Mouse (Mus musculus): Measurements from ENCODE around the gene Nepn. TPM values are rescaled to one million over a fixed set of nuclear protein-coding genes. Genes with fewer than 3 reads are reported as not detected.
A peak's percentile ranks its signal among the peaks of the same experiment; 100 is the strongest.
"Not testable (repeated sequence)": the region's sequence is repeated elsewhere in the genome, so short reads cannot be mapped to it uniquely, and the experiment has no call there.

Gene Nepn
- 0.63 and 1.6 TPM in 2 replicates for polyA plus RNA-seq (2015; fragmentation: Nextera tagmentation; extraction: Ambion mirVana)

DNA sequence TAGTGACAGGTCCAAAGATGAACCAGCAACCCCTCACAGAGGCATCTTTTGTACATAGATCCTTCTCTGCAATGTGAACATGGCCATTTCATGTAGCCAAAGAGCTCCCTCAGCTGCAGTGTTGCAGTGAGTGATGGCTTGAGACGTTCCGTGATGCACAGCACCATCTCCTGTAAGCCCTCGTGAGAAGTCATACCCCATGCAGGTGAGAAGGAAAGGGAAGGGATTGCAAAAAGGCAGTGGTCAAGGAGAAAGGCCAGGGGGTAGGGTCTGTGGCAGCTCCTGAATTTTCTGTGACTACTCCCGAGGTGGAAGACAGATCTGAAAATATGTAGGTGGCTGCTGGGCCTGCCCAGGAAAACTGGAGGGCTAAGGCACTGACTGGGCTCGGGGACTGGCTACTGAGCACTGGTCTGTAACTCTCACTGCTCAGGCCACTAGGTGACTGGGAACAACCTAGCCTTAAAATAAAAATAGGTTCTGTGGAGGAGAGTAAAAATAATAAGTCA, at the start of gene Nepn:
Gene Nepn (plus strand): TSS at position 51 of the 509 bp plus-strand sequence.
- WGBS: 72% methylated on average over 5 of the region's 5 CpGs
- no peaks in the 10 kb centered on the region for H3K9me3 ChIP-seq
- no peak for ATAC-seq
- H3K9ac ChIP-seq: no peak within 1 kb of the TSS
- no peak within 1 kb of the TSS for H3K4me3 ChIP-seq (replicated peaks)
- no peak within 1 kb of the TSS for H3K27ac ChIP-seq
- H3K4me2 ChIP-seq (replicated peaks): no peak within 1 kb of the TSS
- no peaks in the 10 kb centered on the region for H3K36me3 ChIP-seq
- H3K27me3 ChIP-seq (replicated peaks): no peaks in the 10 kb centered on the region
- H3K4me1 ChIP-seq (replicated peaks): no peaks in the 10 kb centered on the region

DNA sequence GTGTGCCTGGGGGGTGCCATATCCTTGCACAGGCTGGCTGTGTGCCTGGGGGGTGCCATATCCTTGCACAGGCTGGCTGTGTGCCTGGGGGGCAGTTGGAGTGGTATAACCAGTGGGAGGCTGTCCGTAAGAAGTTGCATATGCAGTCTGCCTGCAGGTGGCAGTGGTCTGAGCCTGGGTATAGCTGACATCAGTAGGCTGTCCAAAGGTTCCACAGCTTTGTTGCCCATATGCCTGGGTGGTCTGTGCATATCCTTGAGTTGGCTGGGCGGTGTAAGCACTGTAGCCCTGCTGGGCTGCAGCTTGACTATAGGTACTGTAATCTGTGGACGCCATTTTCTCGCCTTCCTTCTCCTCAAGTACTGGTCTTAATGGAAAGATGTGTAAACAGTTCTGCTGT, 45.4 kb upstream of the Nepn start:
- not testable (repeated sequence) for ATAC-seq; H3K27ac ChIP-seq; H3K27me3 ChIP-seq (replicated peaks); H3K4me2 ChIP-seq (replicated peaks); H3K9me3 ChIP-seq; H3K9ac ChIP-seq; H3K4me1 ChIP-seq (replicated peaks); H3K4me3 ChIP-seq (replicated peaks)
- WGBS: 88% methylated on average over 4 of the region's 4 CpGs
- peaks cover 15% of the 10 kb centered on the region for H3K36me3 ChIP-seq

DNA sequence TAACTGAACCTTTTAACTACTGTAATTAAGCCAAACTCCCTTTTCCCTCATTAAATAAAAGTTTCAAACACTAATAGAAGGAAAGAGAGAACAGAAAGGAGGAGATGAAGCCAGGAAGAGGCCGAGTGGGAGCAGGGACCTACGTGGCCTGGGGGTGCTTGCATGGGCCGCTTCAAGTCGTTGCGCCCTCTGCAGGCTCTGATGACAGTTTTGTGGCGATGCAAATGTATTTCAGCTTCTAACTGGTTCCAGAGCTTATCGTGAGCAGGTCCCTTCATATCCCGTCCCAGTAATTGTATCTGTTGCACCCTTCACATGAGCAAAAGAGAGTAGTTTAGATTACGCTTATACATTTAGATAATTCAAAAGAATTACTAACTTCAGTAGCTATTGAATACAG, 35.6 kb upstream of the Nepn start:
- H3K36me3 ChIP-seq: peaks cover 11% of the 10 kb centered on the region
- no peak overlapping the region for H3K27ac ChIP-seq
- no peaks in the 10 kb centered on the region for H3K9me3 ChIP-seq
- no peaks in the 10 kb centered on the region for H3K27me3 ChIP-seq (replicated peaks)
- H3K9ac ChIP-seq: no peak overlapping the region
- no peak for ATAC-seq
- H3K4me3 ChIP-seq (replicated peaks): no peak overlapping the region
- no peaks in the 10 kb centered on the region for H3K4me1 ChIP-seq (replicated peaks)
- WGBS: 81% methylated on average over 9 of the region's 9 CpGs
- no peak overlapping the region for H3K4me2 ChIP-seq (replicated peaks)

DNA sequence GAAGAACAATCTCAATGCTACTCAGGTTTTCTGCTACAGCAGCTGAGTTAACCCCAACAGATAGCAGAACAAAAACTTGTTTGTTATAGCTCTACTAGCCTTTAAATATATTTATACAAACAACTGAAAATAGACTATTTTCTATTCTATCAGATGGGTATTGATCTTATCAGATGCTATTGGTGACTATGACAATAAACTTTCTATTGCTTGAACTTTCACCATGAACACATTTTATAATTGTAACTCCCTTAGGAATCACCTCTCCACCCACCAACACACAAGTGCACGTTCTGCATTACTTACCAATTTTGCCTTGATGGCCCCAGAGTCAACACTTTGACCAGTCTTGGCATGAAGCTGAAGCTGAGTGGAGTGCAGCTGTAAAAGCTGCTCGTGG, 30.3 kb upstream of the Nepn start, which contains the start of gene Gm26741:
Gene Gm26741 (plus strand): TSS at position 301 of the 400 bp plus-strand sequence.
- H3K4me1 ChIP-seq (replicated peaks): no peaks in the 10 kb centered on the region
- no peak within 1 kb of the TSS for H3K27ac ChIP-seq
- ATAC-seq: no peak
- H3K9ac ChIP-seq: no peak within 1 kb of the TSS
- 85% methylated on average over 2 of the region's 2 CpGs for WGBS
- H3K27me3 ChIP-seq (replicated peaks): no peaks in the 10 kb centered on the region
- H3K4me2 ChIP-seq (replicated peaks): no peak within 1 kb of the TSS
- no peak within 1 kb of the TSS for H3K4me3 ChIP-seq (replicated peaks)
- H3K9me3 ChIP-seq: no peaks in the 10 kb centered on the region
- H3K36me3 ChIP-seq: no peaks in the 10 kb centered on the region; the same call in 1 of the 2 replicates

DNA sequence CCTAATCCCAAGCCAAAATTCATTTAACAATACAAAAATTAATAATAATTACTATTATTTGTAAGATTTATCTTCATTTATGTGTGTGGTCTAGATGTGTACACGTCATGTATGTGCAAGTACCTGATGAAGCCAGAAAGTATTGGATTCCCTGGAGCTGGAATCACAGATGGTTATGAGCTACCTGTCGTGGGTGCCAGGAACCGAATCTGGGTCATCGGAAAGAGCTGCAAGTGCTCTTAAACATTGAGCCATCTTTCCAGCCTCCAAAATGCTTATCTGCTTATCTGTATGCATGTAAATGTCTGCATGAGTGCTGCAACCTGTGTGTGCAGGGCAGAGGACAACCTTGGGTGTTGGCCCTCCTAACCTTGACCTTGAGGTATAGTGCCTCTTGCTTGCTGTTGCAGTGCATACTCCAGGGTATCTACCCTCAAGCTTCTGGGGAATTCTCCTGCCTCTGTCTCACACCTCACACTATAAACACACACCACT, 28.5 kb upstream of the Nepn start:
- H3K9ac ChIP-seq: no peak overlapping the region
- no peaks in the 10 kb centered on the region for H3K4me1 ChIP-seq (replicated peaks)
- H3K4me2 ChIP-seq (replicated peaks): no peak overlapping the region
- no peak overlapping the region for H3K27ac ChIP-seq
- H3K27me3 ChIP-seq (replicated peaks): no peaks in the 10 kb centered on the region
- H3K9me3 ChIP-seq: no peaks in the 10 kb centered on the region
- no peaks in the 10 kb centered on the region for H3K36me3 ChIP-seq
- H3K4me3 ChIP-seq (replicated peaks): no peak overlapping the region
- WGBS: 95% methylated on average over 4 of the region's 4 CpGs
- ATAC-seq: no peak

DNA sequence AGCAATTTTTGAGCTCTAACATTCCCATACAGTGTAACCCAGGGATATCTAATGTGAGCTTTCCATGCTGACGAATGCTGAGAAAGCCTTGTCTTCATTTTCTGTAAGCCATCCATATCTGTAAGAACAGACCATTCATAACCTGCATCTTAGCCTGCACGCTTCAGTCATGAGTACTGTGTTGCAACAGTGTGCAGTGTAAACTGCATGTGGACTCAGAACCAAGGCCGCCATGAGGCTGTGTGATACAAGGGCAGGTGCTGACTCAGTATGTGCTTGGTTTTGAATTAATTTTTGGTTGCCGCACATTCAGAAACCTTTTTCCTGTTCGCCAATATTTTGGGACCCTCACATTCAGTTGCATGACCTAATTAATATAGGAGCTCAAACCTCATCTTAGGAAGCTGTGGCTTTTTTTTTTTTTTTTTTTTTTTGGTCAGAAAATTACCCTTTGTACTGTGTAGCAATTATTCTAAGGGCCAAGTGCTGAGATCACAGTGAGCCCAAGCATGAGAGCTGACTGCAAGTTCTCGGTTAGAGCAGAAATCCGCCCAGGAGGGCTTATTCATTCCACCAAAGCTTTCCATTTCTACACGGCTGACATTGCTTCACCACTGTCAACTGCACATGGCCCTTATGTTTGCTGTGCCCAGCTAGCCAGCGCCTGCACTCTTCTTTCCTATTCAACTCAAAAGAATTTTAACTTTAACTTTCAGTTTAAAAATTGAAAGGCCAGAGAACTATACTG, 27.7 kb upstream of the Nepn start:
- 88% methylated on average over 9 of the region's 9 CpGs for WGBS
- ATAC-seq: peak; percentile 71; the same call in 1 of the 2 replicates

DNA sequence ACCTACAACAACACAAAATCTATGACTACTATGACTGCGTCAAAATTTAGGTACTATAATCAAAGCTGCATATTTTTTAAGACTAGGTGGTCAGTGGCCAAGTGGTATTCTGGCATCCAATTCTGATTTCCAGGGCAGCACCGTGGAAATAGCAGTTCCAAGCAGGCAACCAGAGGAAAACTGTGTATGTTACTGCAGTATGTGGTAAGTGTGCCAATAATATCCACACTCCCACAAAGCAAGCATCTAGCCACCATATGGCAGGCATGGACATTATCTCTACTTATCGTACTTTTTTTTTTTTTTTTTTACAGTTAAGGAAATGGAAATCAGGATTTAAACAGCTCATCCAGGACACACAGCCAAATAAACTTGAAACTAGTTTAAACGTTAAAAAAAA, 20.4 kb upstream of the Nepn start:
- ATAC-seq: no peak
- Histone ChIP-seq H3K4me2 (replicated peaks) (no peak overlapping the region), H3K4me1 (replicated peaks) (no peaks in the 10 kb centered on the region), H3K9ac (no peak overlapping the region), H3K27me3 (replicated peaks) (no peaks in the 10 kb centered on the region), H3K9me3 (no peaks in the 10 kb centered on the region), H3K27ac (no peak overlapping the region), H3K4me3 (replicated peaks) (no peak overlapping the region), H3K36me3 (no peaks in the 10 kb centered on the region)
- WGBS: 78% methylated on average over 4 of the region's 4 CpGs

More for the DNA sequence above, 27.7 kb upstream of the Nepn start:
- Histone ChIP-seq H3K36me3 (no peaks in the 10 kb centered on the region), H3K9me3 (no peaks in the 10 kb centered on the region), H3K4me3 (replicated peaks) (no peak overlapping the region), H3K27me3 (replicated peaks) (no peaks in the 10 kb centered on the region), H3K4me2 (replicated peaks) (no peak overlapping the region), H3K27ac (no peak overlapping the region), H3K9ac (no peak overlapping the region), H3K4me1 (replicated peaks) (no peaks in the 10 kb centered on the region)

DNA sequence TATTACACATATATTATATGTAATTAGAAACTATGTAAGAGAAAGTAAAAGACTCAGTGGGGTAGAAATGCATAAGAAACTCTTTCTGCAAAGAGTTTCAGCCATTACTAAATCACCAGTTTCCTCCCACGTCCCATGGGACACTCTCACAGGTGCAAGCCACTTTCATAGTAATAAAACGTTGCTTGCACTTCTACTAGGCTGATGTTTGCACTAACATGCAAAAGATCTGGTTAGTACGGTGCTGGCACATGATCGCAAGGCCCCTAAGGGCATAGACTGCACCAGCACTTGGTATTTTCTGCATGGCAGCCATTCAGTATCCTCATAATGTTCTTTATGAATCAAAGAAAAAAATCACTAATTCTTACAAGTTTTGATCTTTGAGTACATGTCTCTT, 14.9 kb upstream of the Nepn start:
- Histone ChIP-seq H3K36me3 (no peaks in the 10 kb centered on the region), H3K9me3 (no peaks in the 10 kb centered on the region), H3K4me3 (replicated peaks) (no peak overlapping the region), H3K9ac (no peak overlapping the region), H3K27me3 (replicated peaks) (no peaks in the 10 kb centered on the region), H3K27ac (no peak overlapping the region), H3K4me1 (replicated peaks) (no peaks in the 10 kb centered on the region), H3K4me2 (replicated peaks) (no peak overlapping the region)
- peak; percentile 51; the same call in 1 of the 2 replicates for ATAC-seq
- WGBS: 66% methylated on average over 4 of the region's 4 CpGs

DNA sequence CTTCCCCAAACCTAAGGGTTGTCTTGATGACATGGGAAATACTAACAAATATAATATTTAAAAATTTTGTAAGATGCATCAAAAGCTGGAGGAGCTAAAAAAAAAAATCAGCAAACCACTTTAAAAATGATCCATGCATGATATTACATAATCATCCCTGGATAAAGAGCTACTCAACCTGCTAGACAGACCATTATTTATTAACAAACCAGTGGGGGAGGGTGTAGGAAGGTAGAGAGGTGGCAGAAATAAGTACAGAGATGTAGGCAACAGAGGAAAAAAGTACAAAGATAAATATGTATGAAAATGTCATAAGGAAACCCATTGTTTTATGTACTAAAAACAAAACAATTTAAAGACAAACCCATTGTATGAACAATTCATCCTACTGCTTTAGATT, 14.1 kb upstream of the Nepn start:
- no peaks in the 10 kb centered on the region for H3K4me1 ChIP-seq (replicated peaks)
- H3K9me3 ChIP-seq: no peaks in the 10 kb centered on the region
- no peak overlapping the region for H3K27ac ChIP-seq
- no peak for ATAC-seq
- H3K4me3 ChIP-seq (replicated peaks): no peak overlapping the region
- no peak overlapping the region for H3K9ac ChIP-seq
- H3K27me3 ChIP-seq (replicated peaks): no peaks in the 10 kb centered on the region
- no peaks in the 10 kb centered on the region for H3K36me3 ChIP-seq
- H3K4me2 ChIP-seq (replicated peaks): no peak overlapping the region

DNA sequence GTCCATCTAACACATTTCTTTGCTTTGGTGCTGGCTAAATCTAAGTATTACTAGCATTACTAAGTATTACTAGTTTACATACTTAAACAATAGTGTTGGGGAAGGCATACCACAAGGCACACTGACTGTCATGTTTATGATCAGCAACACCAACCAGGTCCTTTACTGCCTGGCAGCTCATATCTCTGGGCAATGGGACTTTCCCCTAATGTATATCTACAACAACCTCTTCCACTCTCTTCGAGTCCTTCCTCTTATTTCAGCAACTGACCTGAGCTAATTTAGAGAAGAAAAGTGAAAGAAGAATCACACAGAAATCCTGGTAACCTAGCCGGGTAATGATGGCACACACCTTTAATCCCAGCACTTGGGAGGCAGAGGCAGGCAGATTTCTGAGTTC, 12.3 kb upstream of the Nepn start:
- no peak overlapping the region for H3K9ac ChIP-seq
- no peak for ATAC-seq
- 82% methylated on average over 2 of the region's 2 CpGs for WGBS
- no peaks in the 10 kb centered on the region for H3K4me1 ChIP-seq (replicated peaks)
- H3K9me3 ChIP-seq: no peaks in the 10 kb centered on the region
- H3K36me3 ChIP-seq: no peaks in the 10 kb centered on the region
- H3K4me2 ChIP-seq (replicated peaks): no peak overlapping the region
- H3K4me3 ChIP-seq (replicated peaks): no peak overlapping the region
- no peaks in the 10 kb centered on the region for H3K27me3 ChIP-seq (replicated peaks)
- H3K27ac ChIP-seq: no peak overlapping the region

DNA sequence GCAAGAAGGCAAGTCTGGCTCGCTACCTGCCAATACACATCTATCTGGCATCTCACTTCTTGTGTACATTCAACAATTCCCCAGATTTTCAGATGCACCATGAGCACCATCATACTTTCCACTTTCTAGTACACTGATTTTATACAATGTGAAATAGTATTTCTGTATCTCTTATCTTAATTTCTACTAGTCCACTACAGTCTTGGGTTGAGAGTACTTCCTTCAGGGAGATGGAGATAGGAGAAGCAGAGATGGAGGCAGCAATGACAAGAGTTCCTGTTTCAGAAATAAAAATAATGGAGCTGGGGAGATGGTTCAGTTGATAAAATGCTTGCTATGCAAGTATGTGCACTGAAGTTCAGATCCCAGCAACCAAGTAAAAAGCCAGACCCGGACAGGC, 11.0 kb upstream of the Nepn start:
- H3K27me3 ChIP-seq (replicated peaks): no peaks in the 10 kb centered on the region
- no peak overlapping the region for H3K27ac ChIP-seq
- no peak for ATAC-seq
- H3K4me3 ChIP-seq (replicated peaks): no peak overlapping the region
- no peaks in the 10 kb centered on the region for H3K4me1 ChIP-seq (replicated peaks)
- H3K9me3 ChIP-seq: no peaks in the 10 kb centered on the region
- H3K4me2 ChIP-seq (replicated peaks): no peak overlapping the region
- no peaks in the 10 kb centered on the region for H3K36me3 ChIP-seq
- WGBS: 97% methylated on average over 2 of the region's 2 CpGs
- no peak overlapping the region for H3K9ac ChIP-seq

DNA sequence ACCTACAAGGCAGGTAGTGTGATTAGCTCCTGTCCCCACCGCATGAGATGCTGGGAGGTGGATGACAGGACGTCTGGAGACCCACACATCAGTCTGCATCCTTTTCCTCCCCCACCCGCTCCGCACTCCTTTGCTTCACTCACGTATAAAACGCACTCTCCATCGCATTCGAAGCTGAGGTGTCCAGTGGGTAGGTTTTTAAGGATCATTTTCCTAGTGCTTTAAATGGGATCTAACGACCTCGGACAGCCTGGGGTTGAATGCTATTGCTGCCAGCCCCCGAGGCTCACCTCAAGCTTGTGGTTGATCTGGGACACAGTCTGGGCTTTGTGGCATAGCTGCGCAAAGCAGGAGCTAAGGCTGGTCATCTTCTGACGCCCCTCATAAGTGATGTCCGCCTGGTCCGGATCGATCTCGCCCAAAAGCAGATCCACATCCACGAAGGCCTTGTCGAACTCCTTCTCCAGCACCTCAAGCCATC, 7.4 kb upstream of the Nepn start:
- Histone ChIP-seq H3K9me3 (no peaks in the 10 kb centered on the region), H3K36me3 (no peaks in the 10 kb centered on the region), H3K4me1 (replicated peaks) (no peaks in the 10 kb centered on the region), H3K9ac (peak overlapping the region; percentile 94), H3K27me3 (replicated peaks) (no peaks in the 10 kb centered on the region), H3K27ac (peak overlapping the region; percentile 89), H3K4me3 (replicated peaks) (peak overlapping the region; percentile 92), H3K4me2 (replicated peaks) (peak overlapping the region; percentile 74)
- under 1% methylated on average over 19 of the region's 19 CpGs for WGBS
- peak; percentile 4; the same call in 1 of the 2 replicates for ATAC-seq

All from intestine, embryonic 15.5 days (tissue).